Mouse (Mus musculus) megakaryocyte, adult 5-6 weeks (primary cell): ENCODE measurements around the gene Hist1h3g. TPM values are rescaled to one million over a fixed set of nuclear protein-coding genes. Genes with fewer than 3 reads are reported as not detected.
"Not testable (repeated sequence)": the region's sequence is repeated elsewhere in the genome, so short reads cannot be mapped to it uniquely, and the experiment has no call there.

Source experiments
- ATAC-seq: 2 replicates; pipeline ENCODE4 v1.8.0; 2016; ENCODE audit warnings: mild to moderate bottlenecking, inconsistent platforms; ENCODE audit not compliant: poor library complexity, severe bottlenecking
- total RNA-seq, 2 experiments: library from RNA; stranded (forward) in 1 of 2; stranded (reverse) in 1 of 2; fragments of 153-499, 151-499 nt in 1 of 2; fragments of 221-1000, 200-1000 nt in 1 of 2; gene quantifications; 2 replicates each; pipeline versions ENCODE4 v1.2.3 to v1.2.4; 2015 to 2017

The Hist1h3g gene
- total RNA-seq, 2 experiments from 2014 or later = 225 to 441 TPM

- ATAC-seq = no peak
Observed at GRCm38 (mm10) chr13:23554393-23554792, 19.2 kb downstream of the Hist1h3g start.

GRCm38 (mm10) chr13:23554925-23555838 lies 20.0 kb downstream of the Hist1h3g start:
- peak; percentile 66 for ATAC-seq

GRCm38 (mm10) chr13:23555839-23556416 lies 20.7 kb downstream of the Hist1h3g start:
- peak; percentile 32 for ATAC-seq

GRCm38 (mm10) chr13:23556906-23557305 lies 21.7 kb downstream of the Hist1h3g start:
- no peak for ATAC-seq

GRCm38 (mm10) chr13:23560699-23561098 lies 25.5 kb downstream of the Hist1h3g start:
- not testable (repeated sequence) for ATAC-seq

- peak; percentile 20; the same call in 1 of the 2 replicates for ATAC-seq
Observed at GRCm38 (mm10) chr13:23561531-23561882, 26.3 kb downstream of the Hist1h3g start.

- ATAC-seq = peak; percentile 92
Observed at GRCm38 (mm10) chr13:23561883-23562659, 26.8 kb downstream of the Hist1h3g start, which contains the start of gene Hist1h3e. Gene Hist1h3e (minus strand): TSS chr13:23562369.

- ATAC-seq = peak; percentile 36
Observed at GRCm38 (mm10) chr13:23562699-23563462, 27.7 kb downstream of the Hist1h3g start.

GRCm38 (mm10) chr13:23564482-23564881 lies 29.3 kb downstream of the Hist1h3g start:
- ATAC-seq = no peak

GRCm38 (mm10) chr13:23570261-23571021 lies 35.2 kb downstream of the Hist1h3g start:
- ATAC-seq = not testable (repeated sequence)

- peak; percentile 83 for ATAC-seq
Observed at GRCm38 (mm10) chr13:23571022-23571503, 35.8 kb downstream of the Hist1h3g start, which contains the start of the genes Hist1h2ae and Hist1h2bg. Gene Hist1h2ae (minus strand): TSS chr13:23571220. Gene Hist1h2bg (plus strand): TSS chr13:23571396.

GRCm38 (mm10) chr13:23571504-23572217 lies 36.4 kb downstream of the Hist1h3g start:
- not testable (repeated sequence) for ATAC-seq

GRCm38 (mm10) chr13:23572218-23573033 lies 37.2 kb downstream of the Hist1h3g start:
- no peak for ATAC-seq

GRCm38 (mm10) chr13:23573034-23573897 lies 38.0 kb downstream of the Hist1h3g start:
- not testable (repeated sequence) for ATAC-seq

- peak; percentile 80 for ATAC-seq
Observed at GRCm38 (mm10) chr13:23573898-23574524, 38.8 kb downstream of the Hist1h3g start, which contains the start of the genes Hist1h2bf and Hist1h2ad. Gene Hist1h2bf (minus strand): TSS chr13:23574196. Gene Hist1h2ad (plus strand): TSS chr13:23574381.

- ATAC-seq = not testable (repeated sequence)
Observed at GRCm38 (mm10) chr13:23574546-23575170, 39.4 kb downstream of the Hist1h3g start.
